Mouse (Mus musculus) Patski (cell line): ENCODE data around the gene Fras1. TPM values are rescaled to one million over a fixed set of nuclear protein-coding genes. Genes with fewer than 3 reads are reported as not detected.
A peak's percentile ranks its signal among the peaks of the same experiment; 100 is the strongest.

ENCODE experiments used
- ATAC-seq: fragments of 100-300 bp; one replicate; pipeline ENCODE4 v1.8.0; 2021
- CTCF ChIA-PET: fragments of 350-600 bp; sonication (Branson Sonifier 250); formaldehyde crosslinking; loops from one replicate; lab custom pipeline; 2022; ENCODE audit warnings: inconsistent platforms; lab: Charles Lee
- POLR2A ChIA-PET: fragments of 350-600 bp; sonication (Branson Sonifier 250); formaldehyde crosslinking; loops from one replicate; lab custom pipeline; 2022; ENCODE audit warnings: antibody characterized with exemption, inconsistent platforms; lab: Charles Lee
- DNase-seq: peaks from one replicate; pipeline ENCODE4 v3.0.0-alpha.2; 2011; ENCODE audit warnings: low read depth, low spot score
- H3K27me3 ChIP-seq: fragments of 371-371 bp; one replicate; pipeline ENCODE4 v1.5.1; 2021
- CTCF ChIP-seq: fragments of 100-300 bp; IDR thresholded peaks from one replicate; pipeline ENCODE4 v1.5.1; 2021
- in situ Hi-C: fragments of 300-500 bp; cut with MboI; formaldehyde crosslinking; loops from 3 replicates; pipeline ENCODE4 v1.11.1; 2018; ENCODE audit warnings: low pct_unique_long_range_greater_than_20kb, mixed read lengths
- polyA plus RNA-seq: library from polyadenylated mRNA; unstranded; gene quantifications from one replicate; pipeline ENCODE4 v1.2.3, GENCODE M21; 2021

Fras1 gene
- polyA plus RNA-seq, 1 experiment from 2014 or later, result 2.4 TPM

- CTCF ChIA-PET, result interaction anchor here (0.5 to 1.2 kb wide), 7 partner anchors 8 to 397 kb away, joined by 3 to 4 read pairs (median 3); no protein-coding TSS in a partner anchor
- TF ChIP-seq CTCF, result peak; percentile 94
- in situ Hi-C loops, result no loop called here
- ATAC-seq (peak; percentile 79), DNase-seq (peak; percentile 41)
- POLR2A ChIA-PET, result interaction anchor here (0.8 kb wide), 1 partner anchor 26 kb away, joined by 3 read pairs; no protein-coding TSS in a partner anchor
- no peaks in the 10 kb centered on the region for H3K27me3 ChIP-seq
Measured at GRCm38 (mm10) chr5:96373986-96374901, 489 bp downstream of the Fras1 start.

GRCm38 (mm10) chr5:96375391-96375831 is 1.7 kb downstream of the Fras1 start:
- CTCF ChIA-PET, result no interaction called here
- no peak for TF ChIP-seq CTCF
- DNase-seq, result no peak
- POLR2A ChIA-PET, result interaction anchor here (0.6 to 0.7 kb wide), 2 partner anchors 22 to 1954 kb away, joined by 3 read pairs; no protein-coding TSS in a partner anchor
- H3K27me3 ChIP-seq, result no peaks in the 10 kb centered on the region
- no peak for ATAC-seq
- in situ Hi-C loops, result no loop called here

- no peak for DNase-seq
- POLR2A ChIA-PET, result interaction anchor here (0.6 kb wide), 1 partner anchor 158 kb away, joined by 3 read pairs; no protein-coding TSS in a partner anchor
- H3K27me3 ChIP-seq, result no peaks in the 10 kb centered on the region
- TF ChIP-seq CTCF, result peak; percentile 46
- CTCF ChIA-PET, result interaction anchor here (1.1 to 2.2 kb wide), 4 partner anchors 13 to 393 kb away, joined by 3 to 6 read pairs (median 4); no protein-coding TSS in a partner anchor
- no peak for ATAC-seq
- in situ Hi-C loops, result no loop called here
Measured at GRCm38 (mm10) chr5:96376216-96376615, 2.5 kb downstream of the Fras1 start.

- CTCF ChIA-PET, result interaction anchor here (0.9 kb wide), 1 partner anchor 11 kb away, joined by 4 read pairs; no protein-coding TSS in a partner anchor
- POLR2A ChIA-PET, result no interaction called here
- H3K27me3 ChIP-seq, result no peaks in the 10 kb centered on the region
- DNase-seq (no peak), ATAC-seq (no peak)
- in situ Hi-C loops, result no loop called here
- TF ChIP-seq CTCF, result no peak
Measured at GRCm38 (mm10) chr5:96386138-96386933, 12.6 kb downstream of the Fras1 start.

- ChIA-PET CTCF (interaction anchor here (1.8 kb wide), 1 partner anchor 11 kb away, joined by 4 read pairs; no protein-coding TSS in a partner anchor), POLR2A (interaction anchor here (1.0 kb wide), 1 partner anchor 9 kb away, joined by 4 read pairs; no protein-coding TSS in a partner anchor)
- in situ Hi-C loops, result no loop called here
- no peak for TF ChIP-seq CTCF
- H3K27me3 ChIP-seq, result no peaks in the 10 kb centered on the region
- ATAC-seq (no peak), DNase-seq (no peak)
Measured at GRCm38 (mm10) chr5:96388306-96388705, 14.6 kb downstream of the Fras1 start.

- ATAC-seq, result no peak
- ChIA-PET CTCF (interaction anchor here (1.2 to 1.8 kb wide), 3 partner anchors 11 to 15 kb away, joined by 3 to 4 read pairs (median 4); no protein-coding TSS in a partner anchor), POLR2A (no interaction called here)
- no peak for TF ChIP-seq CTCF
- in situ Hi-C loops, result no loop called here
- no peaks in the 10 kb centered on the region for H3K27me3 ChIP-seq
- no peak for DNase-seq
Measured at GRCm38 (mm10) chr5:96389963-96390623, 16.3 kb downstream of the Fras1 start.

- ChIA-PET CTCF (interaction anchor here (1.2 kb wide), 1 partner anchor 14 kb away, joined by 3 read pairs; no protein-coding TSS in a partner anchor), POLR2A (no interaction called here)
- no peaks in the 10 kb centered on the region for H3K27me3 ChIP-seq
- no peak for ATAC-seq
- in situ Hi-C loops, result no loop called here
- TF ChIP-seq CTCF, result no peak
- no peak for DNase-seq
Measured at GRCm38 (mm10) chr5:96391086-96391485, 17.3 kb downstream of the Fras1 start.

- in situ Hi-C loops, result no loop called here
- no peak for ATAC-seq
- no peak for TF ChIP-seq CTCF
- no peak for DNase-seq
- no peaks in the 10 kb centered on the region for H3K27me3 ChIP-seq
- ChIA-PET CTCF (interaction anchor here (0.7 to 3.2 kb wide), 5 partner anchors 11 to 60 kb away, joined by 3 to 14 read pairs (median 4); no protein-coding TSS in a partner anchor), POLR2A (no interaction called here)
Measured at GRCm38 (mm10) chr5:96394947-96395346, 21.2 kb downstream of the Fras1 start.

- DNase-seq (no peak), ATAC-seq (no peak)
- no peak for TF ChIP-seq CTCF
- POLR2A ChIA-PET, result no interaction called here
- in situ Hi-C loops, result no loop called here
- CTCF ChIA-PET, result interaction anchor here (1.1 to 3.2 kb wide), 5 partner anchors 11 to 61 kb away, joined by 3 to 14 read pairs (median 4); no protein-coding TSS in a partner anchor
- H3K27me3 ChIP-seq, result no peaks in the 10 kb centered on the region
Measured at GRCm38 (mm10) chr5:96395786-96396650, 22.3 kb downstream of the Fras1 start.
